Mouse (Mus musculus): ENCODE data around the gene Tmem26. TPM values are rescaled to one million over a fixed set of nuclear protein-coding genes. Genes with fewer than 3 reads are reported as not detected.
A peak's percentile ranks its signal among the peaks of the same experiment; 100 is the strongest.

The Tmem26 gene
- polyA plus RNA-seq, 1 experiment, result 1.6 TPM

DNA sequence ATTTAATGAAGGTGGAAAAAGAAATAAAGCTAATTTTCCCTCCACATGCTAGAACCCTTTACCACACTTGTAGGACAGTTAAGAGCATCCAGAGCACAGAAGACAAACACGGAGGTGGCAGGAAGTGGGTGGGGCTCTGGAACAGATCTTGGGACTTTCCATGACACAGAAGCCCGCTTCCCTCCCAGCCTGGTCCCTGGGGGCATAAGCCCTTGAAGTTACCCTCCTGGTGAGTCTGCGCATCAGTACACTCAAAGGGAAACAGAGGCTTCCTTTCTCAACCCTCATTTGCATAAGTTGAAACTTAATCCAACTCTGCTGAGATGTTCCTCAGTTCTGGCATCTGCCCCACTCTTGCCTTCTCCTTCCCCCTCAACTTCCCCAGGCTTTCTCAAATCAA lies 72.0 kb downstream of the Tmem26 start:
- whole genome bisulfite sequencing, result 8% methylated on average over 3 of the region's 3 CpGs
- DNase-seq, result no peak
- TF ChIP-seq POLR2A (IDR thresholded peaks at IDR 0.05; ENCODE audit: borderline replicate concordance, extremely low read depth, low read depth, low read length) (no peak), CTCF (IDR thresholded peaks at IDR 0.05; ENCODE audit: insufficient read depth, low read length) (no peak)
- no peak overlapping the region for H3K4me3 ChIP-seq (replicated peaks; ENCODE audit: extremely low read depth, low read depth, low read length)
- no peaks in the 10 kb centered on the region for H3K4me1 ChIP-seq (ENCODE audit: control insufficient read depth, insufficient read depth, low read length)

DNA sequence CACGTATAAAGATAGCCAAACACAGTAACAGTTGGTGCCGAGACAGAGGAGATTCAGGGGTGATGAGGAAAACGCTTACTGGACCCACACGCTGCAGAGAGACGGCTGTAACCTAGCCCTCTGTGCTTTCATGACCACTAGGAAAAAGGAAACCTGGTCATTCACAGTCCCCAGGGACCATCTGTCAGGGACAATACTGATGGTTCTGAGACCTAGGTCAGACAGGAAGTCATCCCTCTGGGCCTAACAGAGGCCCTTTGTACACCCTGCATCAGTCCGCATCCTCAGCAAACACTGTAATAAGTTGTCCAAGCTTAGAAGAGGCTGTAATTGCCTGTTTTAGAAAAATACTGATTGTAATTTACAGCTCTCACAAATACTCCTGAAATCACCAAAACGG lies 76.4 kb downstream of the Tmem26 start:
- no peak overlapping the region for H3K4me3 ChIP-seq (replicated peaks; ENCODE audit: extremely low read depth, low read depth, low read length)
- no peak for DNase-seq
- 76% methylated on average over 7 of the region's 7 CpGs for WGBS
- TF ChIP-seq CTCF (IDR thresholded peaks at IDR 0.05; ENCODE audit: insufficient read depth, low read length) (no peak), POLR2A (IDR thresholded peaks at IDR 0.05; ENCODE audit: borderline replicate concordance, extremely low read depth, low read depth, low read length) (no peak)
- H3K4me1 ChIP-seq (ENCODE audit: control insufficient read depth, insufficient read depth, low read length), result no peaks in the 10 kb centered on the region

DNA sequence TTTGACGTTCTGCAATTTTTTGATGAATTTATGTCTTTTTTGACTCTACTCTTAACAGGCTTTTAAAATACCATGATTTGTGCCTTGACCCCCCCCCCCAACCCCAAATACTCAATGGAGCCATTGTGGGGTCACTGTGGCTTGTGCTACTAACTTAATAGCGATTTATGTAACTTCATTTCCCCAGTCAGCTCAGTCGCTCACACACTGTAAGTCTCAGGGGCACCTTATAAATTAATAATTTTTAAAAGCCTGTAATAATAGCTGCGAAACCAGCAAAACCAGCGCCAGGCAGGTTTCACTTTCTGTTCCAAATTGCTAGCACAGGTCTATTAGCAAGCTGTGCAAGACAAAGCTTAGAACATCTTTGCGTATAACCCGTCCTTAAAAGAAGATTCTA lies 76.9 kb downstream of the Tmem26 start:
- no peak for DNase-seq
- no peak for TF ChIP-seq CTCF (IDR thresholded peaks at IDR 0.05; ENCODE audit: insufficient read depth, low read length)
- no peak for TF ChIP-seq POLR2A (IDR thresholded peaks at IDR 0.05; ENCODE audit: borderline replicate concordance, extremely low read depth, low read depth, low read length)
- Histone ChIP-seq H3K4me3 (replicated peaks; ENCODE audit: extremely low read depth, low read depth, low read length) (no peak overlapping the region), H3K4me1 (ENCODE audit: control insufficient read depth, insufficient read depth, low read length) (no peaks in the 10 kb centered on the region)
- 88% methylated on average over 7 of the region's 7 CpGs for WGBS

DNA sequence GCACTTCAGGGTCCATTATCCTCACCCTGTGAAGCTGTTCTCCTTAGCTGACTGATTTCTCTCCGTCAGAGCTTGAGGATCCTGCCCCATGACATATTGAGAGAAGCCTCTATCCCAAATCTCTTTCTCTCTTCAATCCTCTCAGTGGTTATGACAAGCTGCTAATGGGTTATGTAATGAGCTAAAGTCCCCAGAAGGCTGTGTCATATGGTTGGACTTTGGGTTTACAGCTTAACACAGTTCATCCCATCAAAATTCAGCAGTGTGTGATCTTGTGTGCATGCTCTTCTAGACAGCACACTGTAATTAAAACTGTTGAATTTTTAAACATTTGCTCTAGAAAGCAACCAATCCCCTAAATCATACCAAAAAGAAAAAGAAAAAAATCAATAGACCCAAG lies 82.9 kb downstream of the Tmem26 start:
- TF ChIP-seq POLR2A (IDR thresholded peaks at IDR 0.05; ENCODE audit: borderline replicate concordance, extremely low read depth, low read depth, low read length) (no peak), CTCF (IDR thresholded peaks at IDR 0.05; ENCODE audit: insufficient read depth, low read length) (no peak)
- Histone ChIP-seq H3K4me1 (ENCODE audit: control insufficient read depth, insufficient read depth, low read length) (no peaks in the 10 kb centered on the region), H3K4me3 (replicated peaks; ENCODE audit: extremely low read depth, low read depth, low read length) (no peak overlapping the region)
- 88% methylated on average over 1 of the region's 1 CpGs for WGBS
- DNase-seq, result no peak

DNA sequence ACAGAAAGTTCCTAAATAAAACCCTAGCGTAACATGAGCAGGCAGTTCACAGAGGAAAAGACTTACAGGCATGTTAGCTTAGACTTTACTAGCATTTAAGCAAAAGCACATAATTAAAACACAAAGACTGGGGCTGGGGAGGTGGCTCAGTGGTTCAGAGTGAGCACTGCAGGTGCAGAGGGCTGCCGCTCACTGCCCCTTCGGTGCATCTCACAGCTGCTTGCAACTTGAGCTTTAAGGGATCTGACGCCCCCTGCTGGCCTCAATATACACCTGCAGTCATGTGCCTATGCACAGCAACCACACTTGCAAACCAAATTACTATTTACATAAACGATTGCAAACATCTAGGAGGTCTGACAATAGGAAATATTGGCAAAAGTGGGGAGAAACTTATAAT lies 87.5 kb downstream of the Tmem26 start:
- no peak overlapping the region for H3K4me3 ChIP-seq (replicated peaks; ENCODE audit: extremely low read depth, low read depth, low read length)
- no peak for DNase-seq
- TF ChIP-seq POLR2A (IDR thresholded peaks at IDR 0.05; ENCODE audit: borderline replicate concordance, extremely low read depth, low read depth, low read length) (no peak), CTCF (IDR thresholded peaks at IDR 0.05; ENCODE audit: insufficient read depth, low read length) (0 out of 2 replicates have a peak, but pooled peaks have one; percentile 1)
- WGBS, result 91% methylated on average over 5 of the region's 5 CpGs
- H3K4me1 ChIP-seq (ENCODE audit: control insufficient read depth, insufficient read depth, low read length), result no peaks in the 10 kb centered on the region

DNA sequence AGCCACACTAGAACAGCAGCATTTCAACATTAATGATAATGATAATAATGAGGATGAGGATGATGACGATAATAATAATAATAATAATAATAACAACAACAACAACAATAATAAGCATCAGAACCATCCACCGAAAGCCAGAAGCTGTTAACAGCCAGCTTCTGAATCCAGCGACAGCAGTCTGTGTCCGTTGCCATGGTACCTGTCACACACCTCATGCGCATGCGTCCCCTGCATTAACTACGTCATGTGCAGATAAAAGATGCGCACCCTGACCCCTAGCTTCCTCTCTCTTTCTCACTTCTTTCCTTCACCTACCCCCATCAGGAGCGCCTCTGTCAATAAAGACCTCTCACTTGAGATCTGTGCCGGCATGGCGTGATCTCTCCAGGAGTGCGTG lies 89.3 kb downstream of the Tmem26 start:
- no peak overlapping the region for H3K4me3 ChIP-seq (replicated peaks; ENCODE audit: extremely low read depth, low read depth, low read length)
- no peak for TF ChIP-seq CTCF (IDR thresholded peaks at IDR 0.05; ENCODE audit: insufficient read depth, low read length)
- no peak for TF ChIP-seq POLR2A (IDR thresholded peaks at IDR 0.05; ENCODE audit: borderline replicate concordance, extremely low read depth, low read depth, low read length)
- 88% methylated on average over 12 of the region's 12 CpGs for WGBS
- H3K4me1 ChIP-seq (ENCODE audit: control insufficient read depth, insufficient read depth, low read length), result no peaks in the 10 kb centered on the region
- no peak for DNase-seq

DNA sequence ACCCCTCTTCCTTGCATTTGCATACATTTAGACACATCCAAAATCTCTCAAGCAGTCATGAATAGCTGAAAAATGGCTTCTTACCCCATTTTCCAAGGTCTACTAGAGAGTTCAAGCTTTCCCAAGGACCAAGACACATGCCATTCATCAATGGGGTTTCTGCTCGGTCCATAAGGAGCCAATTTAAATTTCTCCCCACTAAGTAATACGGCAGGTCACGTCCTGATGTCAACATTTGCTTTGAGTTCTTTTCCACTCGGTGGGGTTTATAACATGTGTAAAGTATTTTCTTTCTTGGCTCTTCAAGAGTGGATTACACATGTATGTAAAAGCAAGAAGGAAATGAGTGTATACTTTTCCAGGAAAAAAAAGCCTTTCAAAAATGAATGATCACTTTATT lies 93.8 kb downstream of the Tmem26 start:
- Histone ChIP-seq H3K4me1 (ENCODE audit: control insufficient read depth, insufficient read depth, low read length) (no peaks in the 10 kb centered on the region), H3K4me3 (replicated peaks; ENCODE audit: extremely low read depth, low read depth, low read length) (no peak overlapping the region)
- WGBS, result 82% methylated on average over 4 of the region's 4 CpGs
- no peak for TF ChIP-seq CTCF (IDR thresholded peaks at IDR 0.05; ENCODE audit: insufficient read depth, low read length)
- TF ChIP-seq POLR2A (IDR thresholded peaks at IDR 0.05; ENCODE audit: borderline replicate concordance, extremely low read depth, low read depth, low read length), result no peak
- no peak for DNase-seq

DNA sequence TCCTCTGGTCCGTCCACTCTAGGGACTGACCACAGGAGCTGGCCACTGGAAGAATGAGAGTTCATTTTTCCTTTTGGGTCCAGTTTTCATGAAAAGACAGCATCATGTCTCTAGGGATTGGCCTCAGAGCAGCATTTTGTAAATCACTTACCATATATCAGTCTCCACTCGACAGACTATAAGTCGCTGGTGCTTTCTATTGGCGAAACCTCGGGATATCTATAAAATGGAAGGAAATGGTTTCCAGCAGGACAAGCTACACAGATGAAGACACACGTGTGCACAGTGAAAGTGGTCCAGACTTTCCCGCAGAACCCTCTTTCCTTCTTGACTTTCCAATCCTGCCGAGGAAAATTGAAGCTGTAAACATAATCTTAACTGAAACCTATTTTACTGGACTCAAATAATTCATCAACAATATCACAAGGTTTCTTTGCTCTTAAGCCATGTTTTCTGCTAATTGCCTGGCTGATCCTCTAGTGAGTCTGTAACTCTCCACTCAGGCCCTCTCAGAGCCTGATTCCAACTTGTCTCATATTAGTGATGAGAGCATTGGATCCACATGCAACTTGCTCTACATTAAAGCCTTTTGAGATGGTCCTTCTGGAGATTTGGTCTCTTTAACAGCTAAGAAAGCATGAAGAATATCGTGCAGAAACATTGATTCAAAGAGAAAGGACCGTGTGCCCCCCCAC lies 94.8 kb downstream of the Tmem26 start:
- TF ChIP-seq POLR2A (IDR thresholded peaks at IDR 0.05; ENCODE audit: borderline replicate concordance, extremely low read depth, low read depth, low read length), result no peak
- TF ChIP-seq CTCF (IDR thresholded peaks at IDR 0.05; ENCODE audit: insufficient read depth, low read length), result no peak
- no peak for DNase-seq
- 82% methylated on average over 10 of the region's 10 CpGs for WGBS
- no peak overlapping the region for H3K4me3 ChIP-seq (replicated peaks; ENCODE audit: extremely low read depth, low read depth, low read length)
- H3K4me1 ChIP-seq (ENCODE audit: control insufficient read depth, insufficient read depth, low read length), result no peaks in the 10 kb centered on the region

DNA sequence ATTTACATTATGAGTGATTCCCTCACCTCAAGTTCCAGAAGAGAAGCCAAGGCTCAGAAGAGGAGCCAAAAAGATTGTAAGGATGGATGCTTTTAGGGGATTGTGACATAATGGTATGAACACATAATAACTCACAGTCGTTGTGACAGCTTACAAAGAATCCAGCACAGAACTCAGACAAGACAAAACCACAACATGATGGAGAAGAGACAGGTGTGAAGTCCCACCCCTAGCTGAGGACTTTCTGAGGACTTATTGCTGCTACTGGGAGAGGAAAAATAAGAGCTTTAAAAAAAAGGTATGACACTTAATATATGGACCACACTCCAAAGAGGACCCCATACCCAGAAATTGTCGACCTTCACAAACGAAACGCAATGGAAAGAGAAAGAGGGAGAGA lies 101.1 kb downstream of the Tmem26 start:
- Histone ChIP-seq H3K4me1 (ENCODE audit: control insufficient read depth, insufficient read depth, low read length) (no peaks in the 10 kb centered on the region), H3K4me3 (replicated peaks; ENCODE audit: extremely low read depth, low read depth, low read length) (no peak overlapping the region)
- WGBS, result 77% methylated on average over 4 of the region's 4 CpGs
- DNase-seq, result no peak
- TF ChIP-seq CTCF (IDR thresholded peaks at IDR 0.05; ENCODE audit: insufficient read depth, low read length) (no peak), POLR2A (IDR thresholded peaks at IDR 0.05; ENCODE audit: borderline replicate concordance, extremely low read depth, low read depth, low read length) (no peak)

Other genes with a start within 250 kb of the Tmem26 start
- gene Cabcoco1, start 181.8 kb upstream of the Tmem26 start, polyA plus RNA-seq (2012; rRNA removed), result 1.6 and 2.2 TPM in 2 replicates

All from lung, adult 2 months (tissue).